Mouse (Mus musculus): ENCODE results near the gene Olfr676. TPM values are rescaled to one million over a fixed set of nuclear protein-coding genes. Genes with fewer than 3 reads are reported as not detected.
"Not testable (repeated sequence)": the region's sequence is repeated elsewhere in the genome, so short reads cannot be mapped to it uniquely, and the experiment has no call there.

Olfr676 gene
- not detected for polyA plus RNA-seq (2017; shearing (Covaris generic))

DNA sequence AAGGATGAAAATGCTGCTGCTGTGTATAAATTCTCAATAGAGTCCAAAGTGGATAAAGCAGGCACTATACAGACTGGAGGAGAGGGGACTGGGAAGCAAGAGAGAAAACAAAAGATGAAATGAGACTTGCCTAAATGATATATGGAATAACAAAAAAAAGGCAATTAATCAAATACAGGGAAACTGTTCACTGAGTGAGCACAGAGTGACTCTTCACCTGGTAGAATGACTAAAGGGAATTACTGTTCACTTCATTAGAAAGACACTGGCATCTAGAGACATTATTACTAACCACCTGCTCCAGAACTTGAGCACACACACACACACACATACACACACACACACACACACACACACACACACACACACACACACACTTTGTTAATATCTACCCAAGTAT is at the start of gene Olfr676:
Gene Olfr676, plus strand, starts transcription at position 301 of the 400 bp plus-strand sequence.
- no peak for ATAC-seq

DNA sequence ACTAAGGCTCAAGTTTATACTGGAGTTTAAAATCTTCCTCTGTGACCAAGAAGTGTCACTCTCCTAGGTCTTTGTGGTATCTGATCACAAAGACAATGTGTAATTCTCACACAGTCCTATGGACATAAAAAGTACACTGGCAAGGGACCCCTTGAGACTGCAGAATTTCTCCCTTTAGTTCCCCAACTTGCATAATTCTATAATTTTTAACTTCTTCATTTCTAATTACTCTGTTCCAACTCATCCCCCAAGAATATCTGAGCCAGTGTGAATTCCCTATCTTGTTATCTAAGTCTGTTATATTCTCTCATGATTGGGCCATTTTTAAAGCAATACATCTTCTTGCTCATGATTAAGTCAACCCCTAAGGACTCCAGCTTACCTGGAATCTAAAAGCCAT is 30.6 kb upstream of the Olfr676 start, which contains the start of gene Olfr672:
Gene Olfr672, minus strand, starts transcription at position 101 of the 400 bp plus-strand sequence.
- ATAC-seq = no peak

DNA sequence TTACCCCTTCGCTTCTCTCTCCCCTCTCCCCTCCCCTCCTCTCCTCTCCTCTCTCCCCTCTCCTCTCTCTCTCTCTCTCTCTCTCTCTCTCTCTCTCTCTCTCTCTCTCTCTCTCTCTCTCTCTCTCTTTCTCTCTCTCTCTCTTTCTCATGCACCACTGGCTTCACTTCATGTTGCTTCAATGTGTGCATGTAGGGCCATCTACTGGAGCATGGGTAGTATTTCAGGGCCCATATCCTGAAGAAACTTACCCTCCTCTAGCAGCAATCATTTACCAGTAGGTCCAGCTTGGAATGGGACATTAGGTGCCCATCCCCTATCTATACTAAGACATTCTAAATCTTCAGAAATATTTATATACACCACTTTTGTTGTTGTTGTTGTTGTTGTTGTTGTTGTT is 10.0 kb upstream of the Olfr676 start:
- ATAC-seq = no peak

DNA sequence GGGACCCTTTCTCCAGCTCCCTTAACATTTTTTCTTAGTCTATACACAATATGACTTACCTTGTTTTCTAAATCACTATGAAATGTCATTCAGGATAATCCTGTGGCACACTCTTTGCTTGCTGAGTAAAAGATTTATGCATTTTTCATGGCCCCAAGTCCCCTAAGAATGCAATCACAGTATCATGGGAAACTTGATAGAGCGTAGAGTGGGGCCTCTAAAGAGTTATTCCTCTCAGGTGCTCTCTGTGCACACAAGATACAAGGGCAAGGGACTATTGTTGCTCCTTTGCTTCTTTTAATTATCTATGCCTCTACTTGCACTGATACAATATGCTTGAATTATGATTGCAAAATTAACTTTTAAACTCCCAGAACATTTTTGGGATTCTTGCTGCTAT is 4.1 kb upstream of the Olfr676 start, which contains the start of gene Olfr675:
Gene Olfr675, minus strand, starts transcription at position 101 of the 400 bp plus-strand sequence.
- ATAC-seq = no peak

DNA sequence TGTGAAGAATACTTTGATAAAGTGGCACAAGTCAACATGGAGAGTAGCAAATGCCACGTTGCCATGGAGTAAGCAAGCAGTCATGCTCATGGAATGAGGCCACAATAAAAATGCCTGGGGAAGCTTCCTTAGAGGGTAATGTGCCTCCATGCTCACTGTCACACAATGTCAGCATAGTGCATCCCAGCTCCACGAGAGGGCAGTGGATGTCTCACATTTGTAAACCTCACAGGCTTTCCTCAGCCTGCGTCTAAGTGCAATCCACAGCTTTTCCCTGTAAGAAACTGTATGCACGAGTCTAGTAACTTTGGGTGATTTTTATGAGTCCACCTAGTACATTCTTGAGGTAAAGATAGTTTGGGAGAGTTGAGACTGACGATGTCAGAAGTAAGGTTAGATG is 1.3 kb downstream of the Olfr676 start:
- not testable (repeated sequence) for ATAC-seq

DNA sequence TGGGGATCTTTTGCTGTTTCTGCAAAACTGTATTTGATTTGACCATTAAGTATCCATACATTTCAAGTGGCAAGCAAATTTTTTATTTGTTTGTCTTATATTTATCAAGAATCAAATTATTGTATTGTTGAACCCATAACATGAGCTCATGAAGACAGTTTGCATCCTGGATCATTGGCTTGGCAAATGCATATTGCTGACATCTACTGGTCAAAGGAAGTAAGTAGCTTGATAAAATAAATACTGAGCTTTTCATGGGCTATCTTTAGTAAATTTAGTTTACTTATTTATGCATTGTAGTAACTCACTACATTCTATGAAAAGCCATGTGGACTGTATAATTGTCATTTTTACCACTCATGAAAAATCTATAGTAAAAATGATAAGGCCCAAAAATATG is 26.5 kb downstream of the Olfr676 start:
- no peak for ATAC-seq

DNA sequence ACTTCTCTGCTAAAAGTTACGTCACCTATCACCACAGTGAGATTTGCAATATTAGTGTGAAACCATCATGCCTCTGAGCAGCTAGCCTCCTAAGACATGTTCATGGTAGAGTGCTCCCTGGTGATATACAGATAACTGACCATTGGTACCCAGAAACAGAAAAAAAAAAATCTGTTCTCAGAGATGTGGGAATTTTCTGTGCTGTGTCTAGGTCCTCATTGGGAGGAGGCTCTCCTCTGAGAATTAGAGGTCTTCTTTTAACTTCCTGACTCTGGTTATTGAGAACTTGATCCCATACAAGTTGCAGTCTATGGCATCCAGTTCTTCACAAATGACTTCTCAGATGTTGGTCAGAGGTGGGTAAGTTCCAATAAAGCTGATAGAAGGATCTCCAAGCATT is 31.7 kb downstream of the Olfr676 start, which contains the start of gene Olfr678:
Gene Olfr678, plus strand, starts transcription at position 301 of the 400 bp plus-strand sequence.
- ATAC-seq = no peak

DNA sequence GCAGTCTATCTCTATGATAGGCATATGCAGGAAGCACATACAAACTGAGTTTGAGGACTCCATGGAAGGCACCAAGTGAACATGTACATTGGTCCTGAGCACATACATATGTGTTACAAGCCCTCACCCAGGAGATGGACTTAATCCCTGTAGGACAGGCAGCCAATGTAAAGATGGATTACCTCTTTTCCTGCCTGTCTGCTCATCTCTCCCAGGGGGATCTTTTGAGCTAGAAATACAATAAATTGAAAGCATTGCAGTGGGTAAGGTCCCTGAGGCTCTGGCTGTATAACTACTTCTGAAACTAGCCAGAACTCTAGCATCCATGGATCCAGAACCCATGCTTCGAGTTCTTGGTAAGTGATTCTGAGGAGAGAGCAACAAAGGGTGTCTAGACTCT is 48.4 kb downstream of the Olfr676 start, which contains the start of gene Olfr679:
Gene Olfr679, plus strand, starts transcription at position 301 of the 400 bp plus-strand sequence.
- no peak for ATAC-seq

Other genes with a start within 250 kb of the Olfr676 start
- gene Usp17lb, start 190.1 kb upstream of the Olfr676 start, polyA plus RNA-seq (2017; shearing (Covaris generic)) = not detected
- gene Usp17la, start 175.7 kb upstream of the Olfr676 start, polyA plus RNA-seq (2017; shearing (Covaris generic)) = not detected
- not detected for gene Olfr665, start 154.7 kb upstream of the Olfr676 start, polyA plus RNA-seq (2017; shearing (Covaris generic))
- not detected for gene Olfr666, start 136.7 kb upstream of the Olfr676 start, polyA plus RNA-seq (2017; shearing (Covaris generic))
- gene Olfr667, start 111.2 kb upstream of the Olfr676 start, polyA plus RNA-seq (2017; shearing (Covaris generic)) = not detected
- gene Olfr668, start 104.6 kb upstream of the Olfr676 start, polyA plus RNA-seq (2017; shearing (Covaris generic)) = not detected
- gene Olfr669, start 98.5 kb upstream of the Olfr676 start, polyA plus RNA-seq (2017; shearing (Covaris generic)) = not detected
- not detected for gene Olfr670, start 70.1 kb upstream of the Olfr676 start, polyA plus RNA-seq (2017; shearing (Covaris generic))
- not detected for gene Olfr671, start 53.6 kb upstream of the Olfr676 start, polyA plus RNA-seq (2017; shearing (Covaris generic))
- not detected for gene Olfr672, start 30.7 kb upstream of the Olfr676 start, polyA plus RNA-seq (2017; shearing (Covaris generic))
- gene Olfr675, start 4.2 kb upstream of the Olfr676 start, polyA plus RNA-seq (2017; shearing (Covaris generic)) = not detected
- not detected for gene Olfr677, start 18.7 kb downstream of the Olfr676 start, polyA plus RNA-seq (2017; shearing (Covaris generic))
- gene Olfr678, start 31.8 kb downstream of the Olfr676 start, polyA plus RNA-seq (2017; shearing (Covaris generic)) = not detected
- not detected for gene Olfr679, start 48.5 kb downstream of the Olfr676 start, polyA plus RNA-seq (2017; shearing (Covaris generic))
- not detected for gene Olfr680-ps1, start 60.1 kb downstream of the Olfr676 start, polyA plus RNA-seq (2017; shearing (Covaris generic))
- gene Olfr681, start 84.1 kb downstream of the Olfr676 start, polyA plus RNA-seq (2017; shearing (Covaris generic)) = not detected
- not detected for gene Olfr683, start 114.3 kb downstream of the Olfr676 start, polyA plus RNA-seq (2017; shearing (Covaris generic))
- not detected for gene Olfr684, start 131.0 kb downstream of the Olfr676 start, polyA plus RNA-seq (2017; shearing (Covaris generic))
- gene Olfr685, start 153.3 kb downstream of the Olfr676 start, polyA plus RNA-seq (2017; shearing (Covaris generic)) = not detected
- not detected for gene Olfr686, start 174.8 kb downstream of the Olfr676 start, polyA plus RNA-seq (2017; shearing (Covaris generic))

Data from CD4-positive, CD25-positive, alpha-beta regulatory T cell, adult 4 months (primary cell).